Mouse (Mus musculus) forebrain, embryonic 12.5 days (tissue): ENCODE data around the gene Sgms1. TPM values are rescaled to one million over a fixed set of nuclear protein-coding genes. Genes with fewer than 3 reads are reported as not detected.

Experiments used
- ATAC-seq: fragments of 200-750 bp; cut with Nextera tagmentation; 2 replicates; pipeline ENCODE4 v1.8.0; 2017; ENCODE audit warnings: moderate TSS enrichment; ENCODE audit not compliant: low FRiP score
- H3K27ac ChIP-seq: fragments of 300-500 bp; sonication (generic); 2 replicates; pipeline ENCODE4 v1.5.1; 2016; ENCODE audit warnings: mild to moderate bottlenecking
- H3K27me3 ChIP-seq: fragments of 300-500 bp; sonication (generic); 2 replicates; pipeline ENCODE4 v1.6.1; 2016; ENCODE audit warnings: mild to moderate bottlenecking
- H3K36me3 ChIP-seq: fragments of 300-500 bp; sonication (generic); replicated peaks from 2 replicates; pipeline ENCODE4 v1.6.1; 2016; ENCODE audit warnings: mild to moderate bottlenecking
- H3K4me1 ChIP-seq: fragments of 300-500 bp; sonication (generic); 2 replicates; pipeline ENCODE4 v1.6.1; 2016
- H3K4me2 ChIP-seq: fragments of 300-500 bp; sonication (generic); 2 replicates; pipeline ENCODE4 v1.6.1; 2016; ENCODE audit warnings: mild to moderate bottlenecking, moderate library complexity
- H3K4me3 ChIP-seq: fragments of 300-500 bp; sonication (generic); replicated peaks from 2 replicates; pipeline ENCODE4 v1.5.1; 2016; ENCODE audit warnings: mild to moderate bottlenecking
- H3K9ac ChIP-seq: fragments of 300-500 bp; sonication (generic); 2 replicates; pipeline ENCODE4 v1.6.1; 2016; ENCODE audit warnings: mild to moderate bottlenecking
- H3K9me3 ChIP-seq: fragments of 300-500 bp; sonication (generic); 2 replicates; pipeline ENCODE4 v1.6.1; 2016
- WGBS: fragments of 180-500 bp; shearing (Covaris S2); methylation state at CpG from one replicate; pipeline ENCODE4 v1.1.7; 2016; 5-methylcytosine and 5-hydroxymethylcytosine counted together
- polyA plus RNA-seq: library from polyadenylated mRNA; unstranded; fragments of >200 nt; fragmentation: Nextera tagmentation; extraction: Ambion mirVana; gene quantifications from 2 replicates; pipeline ENCODE4 v1.2.1, GENCODE M21; 2016

Gene Sgms1
- polyA plus RNA-seq, 1 experiment from 2014 or later, result 13.8 TPM

- H3K27me3 ChIP-seq, result no peaks in the 10 kb centered on the region
- H3K27ac ChIP-seq, result no peak overlapping the region
- H3K4me2 ChIP-seq, result no peak overlapping the region
- no peaks in the 10 kb centered on the region for H3K36me3 ChIP-seq
- no peak for ATAC-seq
- 83% methylated on average over 6 of the region's 6 CpGs for WGBS
- no peaks in the 10 kb centered on the region for H3K4me1 ChIP-seq
- H3K9me3 ChIP-seq, result no peaks in the 10 kb centered on the region
- H3K4me3 ChIP-seq, result no peak overlapping the region
- no peak overlapping the region for H3K9ac ChIP-seq
Measured at GRCm38 (mm10) chr19:32234717-32235434, 154.6 kb downstream of the Sgms1 start.

DNA sequence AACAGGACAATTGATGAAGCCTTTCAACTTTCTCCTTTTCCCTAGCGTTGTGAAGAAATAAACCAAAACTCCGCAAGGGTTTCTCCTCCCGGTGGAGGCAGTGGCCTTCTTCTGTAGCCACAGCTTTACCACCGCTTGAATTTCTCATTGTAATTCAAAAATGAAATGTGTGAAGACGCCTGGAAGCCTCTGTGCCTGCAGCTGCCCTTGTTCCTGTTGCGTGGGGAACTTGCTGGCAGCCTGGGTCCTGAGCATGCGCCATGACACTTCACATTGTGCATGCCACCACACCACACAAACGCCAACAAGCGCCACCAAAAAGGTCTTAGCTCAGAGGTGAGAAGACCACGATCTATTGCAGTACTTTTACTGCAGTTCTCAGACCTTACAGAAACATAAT lies 158.2 kb downstream of the Sgms1 start:
- Histone ChIP-seq H3K4me1 (no peaks in the 10 kb centered on the region), H3K36me3 (no peaks in the 10 kb centered on the region), H3K9me3 (no peaks in the 10 kb centered on the region), H3K27me3 (no peaks in the 10 kb centered on the region), H3K9ac (no peak overlapping the region), H3K4me2 (no peak overlapping the region), H3K27ac (no peak overlapping the region), H3K4me3 (no peak overlapping the region)
- ATAC-seq, result no peak
- WGBS, result 82% methylated on average over 10 of the region's 10 CpGs

- Histone ChIP-seq H3K4me1 (no peaks in the 10 kb centered on the region), H3K4me2 (no peak overlapping the region), H3K27me3 (no peaks in the 10 kb centered on the region), H3K27ac (no peak overlapping the region), H3K4me3 (no peak overlapping the region), H3K9me3 (no peaks in the 10 kb centered on the region), H3K36me3 (no peaks in the 10 kb centered on the region), H3K9ac (no peak overlapping the region)
- 73% methylated on average over 5 of the region's 5 CpGs for WGBS
- no peak for ATAC-seq
Measured at GRCm38 (mm10) chr19:32230798-32231197, 158.7 kb downstream of the Sgms1 start.

DNA sequence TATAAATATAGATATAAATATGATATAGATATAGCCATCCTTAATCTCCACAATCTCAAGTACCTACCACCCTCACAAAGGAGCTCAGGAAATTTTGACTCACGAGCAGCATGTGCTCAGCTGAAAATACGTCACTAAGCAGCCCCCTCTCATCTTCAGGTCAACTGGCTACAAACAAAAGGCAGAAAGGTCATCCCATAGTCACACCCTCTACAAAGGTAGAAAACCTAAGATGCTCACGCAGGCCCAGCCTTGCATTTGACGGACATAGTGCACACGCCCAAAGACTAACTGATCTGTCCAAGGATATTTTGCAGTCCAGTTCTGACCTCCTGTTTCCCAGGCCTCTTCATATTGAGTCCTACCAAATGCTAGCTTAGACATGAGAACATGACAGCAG lies 159.2 kb downstream of the Sgms1 start:
- no peaks in the 10 kb centered on the region for H3K9me3 ChIP-seq
- no peak for ATAC-seq
- H3K36me3 ChIP-seq, result no peaks in the 10 kb centered on the region
- no peak overlapping the region for H3K9ac ChIP-seq
- no peaks in the 10 kb centered on the region for H3K27me3 ChIP-seq
- no peak overlapping the region for H3K4me2 ChIP-seq
- 81% methylated on average over 5 of the region's 5 CpGs for WGBS
- no peaks in the 10 kb centered on the region for H3K4me1 ChIP-seq
- H3K4me3 ChIP-seq, result no peak overlapping the region
- H3K27ac ChIP-seq, result no peak overlapping the region

DNA sequence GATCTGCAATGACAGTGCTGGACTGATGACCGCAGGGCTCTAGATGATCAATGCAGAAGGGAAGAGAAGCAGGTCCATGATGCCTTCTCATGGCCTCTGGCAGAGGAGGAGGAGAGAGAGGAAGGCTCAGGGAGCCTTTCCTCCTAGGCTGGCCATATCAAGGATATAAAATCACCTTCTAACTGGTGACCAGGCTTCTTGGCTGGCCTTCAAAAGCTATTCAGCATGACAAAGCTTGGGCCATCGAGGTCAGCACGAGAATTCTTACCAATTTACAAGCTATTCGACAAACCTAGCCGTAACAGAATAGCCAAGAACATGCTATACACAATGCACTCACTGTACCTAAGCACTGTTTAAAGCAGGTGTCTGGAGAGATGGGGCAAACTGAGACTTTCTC lies 159.7 kb downstream of the Sgms1 start:
- WGBS, result 88% methylated on average over 5 of the region's 5 CpGs
- no peaks in the 10 kb centered on the region for H3K36me3 ChIP-seq

DNA sequence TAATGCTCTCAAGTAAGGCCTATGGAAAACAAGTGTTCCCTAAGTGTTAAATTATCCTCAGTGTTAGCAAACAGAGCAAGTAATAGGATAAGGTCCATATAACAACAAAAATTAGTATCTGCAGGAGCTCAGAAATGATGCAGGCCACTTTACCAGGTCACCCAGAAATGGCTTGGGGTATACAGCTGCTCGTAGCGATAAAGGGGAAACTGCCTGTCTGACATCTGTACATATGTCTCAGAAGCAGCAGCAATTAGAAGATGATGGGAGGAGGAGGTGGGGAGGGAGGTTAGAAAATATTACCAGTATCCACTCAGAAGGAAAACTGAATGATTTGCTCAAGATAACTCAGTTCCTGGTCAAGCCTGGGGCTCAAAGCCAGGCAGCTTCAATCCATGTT lies 162.3 kb downstream of the Sgms1 start:
- no peaks in the 10 kb centered on the region for H3K9me3 ChIP-seq
- no peak overlapping the region for H3K4me3 ChIP-seq
- H3K27me3 ChIP-seq, result no peaks in the 10 kb centered on the region
- no peak for ATAC-seq
- H3K36me3 ChIP-seq, result no peaks in the 10 kb centered on the region
- H3K4me2 ChIP-seq, result no peak overlapping the region
- 84% methylated on average over 2 of the region's 2 CpGs for WGBS
- H3K9ac ChIP-seq, result no peak overlapping the region
- H3K4me1 ChIP-seq, result 0 out of 2 replicates have a peak, but pooled peaks cover 4% of the 10 kb centered on the region
- H3K27ac ChIP-seq, result no peak overlapping the region

More for the DNA sequence above, 159.7 kb downstream of the Sgms1 start:
- H3K4me1 ChIP-seq, result 0 out of 2 replicates have a peak, but pooled peaks cover 3% of the 10 kb centered on the region
- H3K9ac ChIP-seq, result no peak overlapping the region
- no peaks in the 10 kb centered on the region for H3K9me3 ChIP-seq
- no peak overlapping the region for H3K4me2 ChIP-seq
- H3K27ac ChIP-seq, result no peak overlapping the region
- no peak overlapping the region for H3K4me3 ChIP-seq
- no peak for ATAC-seq
- H3K27me3 ChIP-seq, result no peaks in the 10 kb centered on the region

- no peaks in the 10 kb centered on the region for H3K9me3 ChIP-seq
- WGBS, result 74% methylated on average over 9 of the region's 9 CpGs
- no peaks in the 10 kb centered on the region for H3K27me3 ChIP-seq
- no peak overlapping the region for H3K9ac ChIP-seq
- no peaks in the 10 kb centered on the region for H3K36me3 ChIP-seq
- H3K4me3 ChIP-seq, result no peak overlapping the region
- ATAC-seq, result no peak
- H3K27ac ChIP-seq, result no peak overlapping the region
- H3K4me1 ChIP-seq, result 0 out of 2 replicates have a peak, but pooled peaks cover 4% of the 10 kb centered on the region
- no peak overlapping the region for H3K4me2 ChIP-seq
Measured at GRCm38 (mm10) chr19:32225097-32225490, 164.4 kb downstream of the Sgms1 start.

DNA sequence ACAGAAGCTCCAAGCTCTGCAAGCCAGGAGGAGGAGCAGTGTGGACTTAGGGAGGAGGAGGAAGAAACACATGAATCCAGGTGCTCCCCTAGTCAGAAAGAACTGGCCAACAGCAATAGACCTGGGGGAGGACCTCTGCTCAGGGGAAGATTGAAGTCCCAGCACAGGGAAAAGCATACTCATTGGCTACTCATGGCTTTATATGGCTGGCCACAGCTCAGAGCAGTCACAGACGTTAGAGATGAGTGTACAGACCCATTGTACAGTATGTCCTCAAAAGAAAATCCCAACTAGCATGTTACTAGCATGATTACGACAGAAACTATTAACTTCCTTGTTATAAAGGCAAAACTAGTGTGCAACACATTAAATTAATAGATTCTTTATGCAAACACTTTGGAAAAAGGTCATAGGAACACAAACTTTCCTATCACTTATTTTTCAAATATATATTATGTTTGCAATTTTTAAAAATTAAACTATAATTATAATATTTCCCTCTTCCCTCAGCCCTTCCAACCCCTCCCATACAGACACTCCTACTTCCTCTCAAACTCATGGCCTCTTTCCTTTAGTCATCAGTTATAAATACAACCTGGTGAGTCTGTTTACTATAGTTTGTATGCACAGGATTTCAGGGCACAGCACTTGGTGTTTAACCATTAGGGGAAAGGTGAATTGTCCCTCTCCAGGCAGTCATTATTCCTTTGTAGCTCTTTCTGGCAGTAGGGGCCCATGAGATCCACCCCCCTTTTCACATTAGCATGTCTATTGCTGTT lies 165.0 kb downstream of the Sgms1 start:
- Histone ChIP-seq H3K4me3 (no peak overlapping the region), H3K27ac (no peak overlapping the region), H3K4me1 (0 out of 2 replicates have a peak, but pooled peaks cover 4% of the 10 kb centered on the region), H3K9ac (no peak overlapping the region), H3K4me2 (no peak overlapping the region), H3K27me3 (no peaks in the 10 kb centered on the region), H3K9me3 (no peaks in the 10 kb centered on the region), H3K36me3 (no peaks in the 10 kb centered on the region)
- WGBS, result 85% methylated on average over 2 of the region's 2 CpGs
- ATAC-seq, result no peak

DNA sequence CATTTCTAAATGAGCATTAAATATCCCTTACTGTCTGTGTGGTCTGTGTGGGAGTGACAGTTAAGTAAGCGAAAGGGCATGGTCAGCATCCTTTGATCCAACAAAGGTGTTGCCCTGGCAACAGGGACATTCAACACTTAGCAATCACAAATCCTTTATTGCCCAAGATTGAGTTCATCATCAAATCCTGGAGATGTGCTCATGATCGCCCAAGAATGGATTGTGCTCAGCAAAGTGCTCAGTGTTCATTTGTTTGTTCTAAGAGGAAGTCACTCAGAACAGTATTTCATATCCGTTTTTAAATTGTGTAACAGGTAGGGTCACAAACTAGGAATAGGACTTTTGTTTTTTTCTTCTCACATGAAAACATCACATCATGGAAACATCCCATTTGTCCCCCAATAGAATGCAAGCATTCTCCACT lies 165.8 kb downstream of the Sgms1 start:
- H3K4me1 ChIP-seq, result 0 out of 2 replicates have a peak, but pooled peaks cover 4% of the 10 kb centered on the region
- no peak for ATAC-seq
- H3K36me3 ChIP-seq, result no peaks in the 10 kb centered on the region
- no peaks in the 10 kb centered on the region for H3K27me3 ChIP-seq
- H3K9ac ChIP-seq, result no peak overlapping the region
- H3K4me3 ChIP-seq, result no peak overlapping the region
- no peak overlapping the region for H3K4me2 ChIP-seq
- no peak overlapping the region for H3K27ac ChIP-seq
- H3K9me3 ChIP-seq, result no peaks in the 10 kb centered on the region
- 64% methylated on average over 3 of the region's 3 CpGs for WGBS

GRCm38 (mm10) chr19:32222083-32222482 lies 167.4 kb downstream of the Sgms1 start:
- WGBS, result 91% methylated on average over 11 of the region's 11 CpGs
- H3K36me3 ChIP-seq, result no peaks in the 10 kb centered on the region
- H3K27me3 ChIP-seq, result no peaks in the 10 kb centered on the region
- H3K4me2 ChIP-seq, result no peak overlapping the region
- no peaks in the 10 kb centered on the region for H3K9me3 ChIP-seq
- no peak overlapping the region for H3K9ac ChIP-seq
- ATAC-seq, result no peak
- no peak overlapping the region for H3K27ac ChIP-seq
- 0 out of 2 replicates have a peak, but pooled peaks cover 4% of the 10 kb centered on the region for H3K4me1 ChIP-seq
- no peak overlapping the region for H3K4me3 ChIP-seq

- Histone ChIP-seq H3K9me3 (no peaks in the 10 kb centered on the region), H3K36me3 (no peaks in the 10 kb centered on the region), H3K27ac (no peak overlapping the region), H3K4me3 (no peak overlapping the region), H3K27me3 (no peaks in the 10 kb centered on the region), H3K4me2 (no peak overlapping the region), H3K9ac (no peak overlapping the region), H3K4me1 (0 out of 2 replicates have a peak, but pooled peaks cover 4% of the 10 kb centered on the region)
- ATAC-seq, result no peak
- WGBS, result 69% methylated on average over 2 of the region's 2 CpGs
Measured at GRCm38 (mm10) chr19:32220991-32221390, 168.5 kb downstream of the Sgms1 start.

DNA sequence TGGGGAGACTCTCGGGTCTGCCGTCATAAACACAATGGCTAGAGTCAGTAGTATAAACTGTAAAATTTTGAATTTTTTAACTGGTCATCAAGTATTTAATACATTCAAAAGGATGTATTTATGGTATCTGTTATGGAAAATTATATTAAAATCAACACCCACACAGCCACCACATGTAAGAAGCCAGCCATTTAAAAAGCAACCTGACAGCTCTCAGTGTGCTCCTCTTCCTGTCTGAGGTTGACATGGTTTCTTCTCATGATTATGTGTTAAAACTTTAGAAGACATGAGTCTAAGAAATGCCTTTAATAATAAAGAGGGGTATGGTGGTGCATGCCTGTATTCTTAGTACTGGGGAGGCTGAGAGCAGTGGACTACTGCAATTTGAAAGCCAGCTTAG lies 172.8 kb downstream of the Sgms1 start:
- no peaks in the 10 kb centered on the region for H3K36me3 ChIP-seq
- H3K9me3 ChIP-seq, result no peaks in the 10 kb centered on the region
- no peak for ATAC-seq
- H3K27me3 ChIP-seq, result no peaks in the 10 kb centered on the region
- H3K4me1 ChIP-seq, result no peaks in the 10 kb centered on the region
- H3K4me2 ChIP-seq, result no peak overlapping the region
- H3K27ac ChIP-seq, result no peak overlapping the region
- H3K9ac ChIP-seq, result no peak overlapping the region
- 95% methylated on average over 2 of the region's 2 CpGs for WGBS
- no peak overlapping the region for H3K4me3 ChIP-seq
